Mouse (Mus musculus) left cerebral cortex, postnatal 10 days (tissue): ENCODE results near the gene Hoxc10. TPM values are rescaled to one million over a fixed set of nuclear protein-coding genes. Genes with fewer than 3 reads are reported as not detected.
A peak's percentile ranks its signal among the peaks of the same experiment; 100 is the strongest.

Experiments used
- DNase-seq, 2 experiments: peaks; one replicate each; pipeline ENCODE4 v3.0.0; 2021 to 2022; ENCODE audit warnings: low spot score in 2 of 2, mixed read lengths in 1 of 2; ENCODE audit errors: extremely low spot score in 1 of 2
- intact Hi-C: fragments of 180-260 bp; cut with DNase I; formaldehyde crosslinking; loops from one replicate; pipeline ENCODE4 v1.15.1; 2025
- total RNA-seq, 2 experiments: library from RNA; stranded (reverse); gene quantifications; 2 replicates each; pipeline ENCODE4 v1.2.3; 2021

The Hoxc10 gene
- total RNA-seq, 2 experiments from 2014 or later = not detected

- intact Hi-C loops = no loop called here
- DNase-seq = no peak
These were observed 33.4 kb downstream of the Hoxc10 start for GRCm38 (mm10) chr15:102999955-103000354.

- intact Hi-C loops = no loop called here
These were observed 33.9 kb downstream of the Hoxc10 start for GRCm38 (mm10) chr15:103000501-103000901.

GRCm38 (mm10) chr15:103001370-103001769 lies 34.8 kb downstream of the Hoxc10 start:
- DNase-seq = no peak
- intact Hi-C loops = no loop called here

More at GRCm38 (mm10) chr15:103000501-103000901, 33.9 kb downstream of the Hoxc10 start:
- DNase-seq = no peak

GRCm38 (mm10) chr15:103002156-103002555 lies 35.6 kb downstream of the Hoxc10 start:
- intact Hi-C loops = no loop called here
- DNase-seq = no peak

GRCm38 (mm10) chr15:103002821-103003448 lies 36.3 kb downstream of the Hoxc10 start:
- intact Hi-C loops = no loop called here
- DNase-seq = no peak

GRCm38 (mm10) chr15:103005308-103005707 lies 38.7 kb downstream of the Hoxc10 start:
- no peak for DNase-seq
- intact Hi-C loops = no loop called here

- no peak for DNase-seq
- intact Hi-C loops = no loop called here
These were observed 39.2 kb downstream of the Hoxc10 start for GRCm38 (mm10) chr15:103005797-103006196.

- DNase-seq = no peak
- intact Hi-C loops = no loop called here
These were observed 39.7 kb downstream of the Hoxc10 start for GRCm38 (mm10) chr15:103006326-103006725.

- no peak for DNase-seq
- intact Hi-C loops = no loop called here
These were observed 42.9 kb downstream of the Hoxc10 start for GRCm38 (mm10) chr15:103009265-103010111.

GRCm38 (mm10) chr15:103010112-103010846 lies 43.7 kb downstream of the Hoxc10 start:
- intact Hi-C loops = no loop called here
- DNase-seq = no peak

GRCm38 (mm10) chr15:103010847-103011555 lies 44.4 kb downstream of the Hoxc10 start:
- intact Hi-C loops = no loop called here

GRCm38 (mm10) chr15:103011928-103012486 lies 45.4 kb downstream of the Hoxc10 start:
- intact Hi-C loops = loop anchor here (2.0 kb wide), 1 partner anchor 157 kb away; no protein-coding TSS in a partner anchor
- DNase-seq = no peak

More at GRCm38 (mm10) chr15:103010847-103011555, 44.4 kb downstream of the Hoxc10 start:
- DNase-seq = no peak

- peak; percentile 23 to 39 for DNase-seq
- intact Hi-C loops = loop anchor here (2.0 kb wide), 1 partner anchor 155 kb away; no protein-coding TSS in a partner anchor
These were observed 46.8 kb downstream of the Hoxc10 start for GRCm38 (mm10) chr15:103013238-103013984.

GRCm38 (mm10) chr15:103014166-103015008 lies 47.8 kb downstream of the Hoxc10 start:
- intact Hi-C loops = no loop called here
- DNase-seq = no peak

GRCm38 (mm10) chr15:103015009-103015399 lies 48.4 kb downstream of the Hoxc10 start:
- intact Hi-C loops = no loop called here
- DNase-seq = no peak

GRCm38 (mm10) chr15:103015406-103016166 lies 49.0 kb downstream of the Hoxc10 start:
- DNase-seq = no peak
- intact Hi-C loops = no loop called here
